Mouse (Mus musculus): ENCODE results near the gene Lsamp.

DNA sequence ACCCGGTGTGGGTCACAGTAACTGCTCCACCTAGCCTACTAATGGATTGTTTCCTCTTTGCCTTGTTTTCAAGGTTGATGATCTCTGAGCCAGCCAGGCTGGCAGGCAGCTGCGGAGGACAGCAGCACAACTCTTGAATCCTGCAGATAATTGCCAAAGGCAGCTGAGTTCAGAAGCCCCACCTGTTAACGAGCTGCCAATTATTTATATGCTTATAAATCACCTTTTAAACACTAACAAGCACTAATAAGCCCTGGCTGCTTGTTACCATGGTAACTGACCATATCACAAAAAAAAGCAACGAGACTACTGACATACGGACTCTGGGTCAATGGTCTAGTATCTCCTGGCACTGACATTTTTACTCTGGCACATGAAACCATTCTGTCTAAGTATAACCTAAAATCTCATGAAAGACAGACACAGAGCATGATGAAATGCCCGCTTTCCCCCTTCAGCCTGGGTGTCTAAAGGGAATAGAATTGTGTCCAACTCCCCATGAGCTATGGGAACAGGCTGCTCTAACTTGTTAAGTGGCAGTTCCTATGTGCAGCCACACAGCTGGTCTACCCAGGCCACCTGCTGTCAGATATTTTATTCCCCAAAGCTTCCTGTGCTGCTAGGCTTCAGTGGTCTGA, 1526.9 kb downstream of the Lsamp start:
- no peak for TF ChIP-seq POLR2A (IDR thresholded peaks at IDR 0.05; ENCODE audit: low read depth, low read length)
- no peak for TF ChIP-seq CTCF (IDR thresholded peaks at IDR 0.05; ENCODE audit: extremely low read depth, insufficient read depth, insufficient read length, insufficient replicate concordance)
